Mouse (Mus musculus): ENCODE results near the gene Plin1.

Gene Plin1

GRCm38 (mm10) chr7:79736511-79736910 lies 3.8 kb upstream of the Plin1 start:
- no peak for DNase-seq (ENCODE audit: low spot score in 2 of 2)

DNA sequence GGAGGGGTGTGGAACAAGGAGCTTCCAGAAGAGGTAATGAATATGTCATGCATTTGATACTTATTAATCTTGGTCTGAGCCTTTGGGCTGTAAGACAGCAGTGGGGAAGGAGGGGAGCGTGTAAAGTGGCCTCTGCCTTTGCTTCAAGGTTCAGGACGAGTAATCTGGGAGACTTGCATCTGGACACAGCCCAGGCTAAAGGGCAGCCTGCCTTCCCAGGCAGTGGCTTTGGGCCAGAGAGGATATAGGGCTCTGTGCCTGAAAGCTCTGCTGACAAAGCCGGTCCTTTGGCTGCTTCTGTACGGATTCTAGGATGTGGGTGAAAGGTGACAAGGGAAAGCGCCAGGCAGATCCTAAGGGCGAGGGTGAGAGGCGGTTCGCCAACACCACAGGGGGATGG lies 1.9 kb upstream of the Plin1 start:
- peak in 1 of 2 experiments; percentile 17 for DNase-seq (ENCODE audit: low spot score in 2 of 2)

DNA sequence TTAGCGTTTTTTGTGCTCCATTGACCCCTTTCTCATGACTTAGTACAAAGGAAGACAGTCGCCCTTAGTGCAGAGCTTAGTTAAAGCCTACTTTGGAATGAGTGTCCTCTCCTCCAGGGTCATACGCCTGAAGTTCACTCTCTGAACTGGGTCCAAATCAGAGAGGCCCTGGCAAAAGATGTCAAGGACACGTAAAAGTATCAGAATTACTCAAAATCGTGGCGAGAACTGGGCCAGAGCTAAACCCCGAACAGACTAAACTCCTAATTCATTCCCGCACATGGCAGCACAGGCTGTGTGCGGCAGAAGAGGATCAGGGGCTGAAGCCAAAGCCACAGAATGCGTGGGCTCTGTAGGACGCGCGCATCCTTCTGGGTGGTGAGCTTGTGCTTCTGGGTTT lies 1.3 kb downstream of the Plin1 start:
- no peak for DNase-seq (ENCODE audit: low spot score in 2 of 2)

DNA sequence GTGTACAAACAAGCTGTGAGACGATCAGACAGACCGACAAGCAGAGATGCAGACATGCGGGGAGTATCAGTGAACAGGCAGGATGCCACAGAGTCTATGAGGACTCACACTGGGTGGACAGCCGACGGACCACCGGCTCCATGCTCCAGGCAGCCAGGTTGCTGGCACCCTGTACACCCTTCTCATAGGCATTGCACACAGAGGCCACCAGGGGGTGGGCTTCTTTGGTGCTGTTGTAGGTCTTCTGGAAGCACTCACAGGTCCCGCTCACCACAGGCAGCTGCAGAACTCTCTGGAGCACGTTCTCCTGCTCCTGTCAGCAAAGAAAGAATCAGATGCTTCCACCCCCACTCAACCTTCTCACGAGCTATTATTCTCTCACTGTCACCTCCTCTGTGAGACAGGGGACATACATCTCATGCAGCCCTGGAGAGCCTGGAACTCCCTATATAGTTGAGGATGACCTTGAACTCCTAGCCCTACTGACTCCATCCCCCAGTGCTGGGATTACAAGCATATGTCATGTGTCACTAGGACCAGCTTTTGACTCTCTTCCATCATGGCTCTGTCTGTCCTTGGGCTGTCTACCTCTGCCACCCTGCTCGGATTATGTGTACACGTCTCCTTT lies 2.8 kb downstream of the Plin1 start:
- DNase-seq (ENCODE audit: low spot score in 2 of 2): no peak

- peak in 1 of 2 experiments; percentile 44 for DNase-seq (ENCODE audit: low spot score in 2 of 2)
Measured at GRCm38 (mm10) chr7:79729169-79729568, 3.5 kb downstream of the Plin1 start.

- DNase-seq (ENCODE audit: low spot score in 2 of 2): peak in 1 of 2 experiments; percentile 38
Measured at GRCm38 (mm10) chr7:79728219-79728618, 4.5 kb downstream of the Plin1 start.

DNA sequence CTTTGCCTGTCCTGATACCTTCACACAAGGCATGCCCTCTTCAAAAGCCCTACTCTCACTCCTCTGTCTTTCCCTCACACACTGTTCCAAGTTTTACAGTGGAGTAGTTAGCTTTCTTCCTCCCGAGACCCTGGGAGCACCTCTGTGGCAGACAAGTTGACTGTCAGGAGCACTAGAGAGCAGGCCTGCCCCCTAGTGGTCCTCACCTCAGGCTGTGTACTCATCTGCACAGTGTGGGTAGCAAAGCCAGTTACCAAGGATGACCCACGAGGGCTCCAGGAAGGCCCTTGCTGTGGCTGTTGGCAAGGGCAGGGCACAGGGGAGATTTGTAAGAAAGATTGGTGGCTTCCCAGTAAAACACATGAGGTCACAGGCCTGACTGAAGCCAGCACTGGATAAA lies 5.6 kb downstream of the Plin1 start:
- DNase-seq (ENCODE audit: low spot score in 2 of 2): no peak

- peak; percentile 11 to 24 for DNase-seq (ENCODE audit: low spot score in 2 of 2)
Measured at GRCm38 (mm10) chr7:79721386-79721977, 11.2 kb downstream of the Plin1 start.

GRCm38 (mm10) chr7:79715187-79715981 lies 17.3 kb downstream of the Plin1 start, which contains the start of gene Kif7:
Kif7 (minus strand) TSS chr7:79715720.
- DNase-seq (ENCODE audit: low spot score in 2 of 2): peak; percentile 53 to 80

DNA sequence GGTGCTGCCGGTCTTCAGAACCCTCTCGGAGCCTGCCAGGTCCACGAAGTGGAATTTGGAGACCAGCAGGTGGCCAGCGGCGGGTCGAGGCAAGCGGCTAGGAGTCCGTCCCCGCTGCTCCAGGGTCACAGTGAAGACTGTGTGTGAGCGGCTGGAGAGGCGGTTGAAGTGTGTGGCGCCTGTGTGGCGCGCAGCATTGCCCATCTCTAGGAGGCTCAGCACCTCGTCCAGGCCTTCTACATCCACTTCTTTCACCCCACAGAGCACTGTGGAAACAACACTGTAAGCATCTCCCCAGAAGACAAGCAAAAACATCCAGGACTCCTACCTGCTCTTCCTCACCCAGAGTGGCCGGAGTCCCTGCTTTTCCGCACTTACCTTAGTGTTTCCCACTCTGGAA lies 21.9 kb downstream of the Plin1 start:
- DNase-seq (ENCODE audit: low spot score in 2 of 2): no peak

DNA sequence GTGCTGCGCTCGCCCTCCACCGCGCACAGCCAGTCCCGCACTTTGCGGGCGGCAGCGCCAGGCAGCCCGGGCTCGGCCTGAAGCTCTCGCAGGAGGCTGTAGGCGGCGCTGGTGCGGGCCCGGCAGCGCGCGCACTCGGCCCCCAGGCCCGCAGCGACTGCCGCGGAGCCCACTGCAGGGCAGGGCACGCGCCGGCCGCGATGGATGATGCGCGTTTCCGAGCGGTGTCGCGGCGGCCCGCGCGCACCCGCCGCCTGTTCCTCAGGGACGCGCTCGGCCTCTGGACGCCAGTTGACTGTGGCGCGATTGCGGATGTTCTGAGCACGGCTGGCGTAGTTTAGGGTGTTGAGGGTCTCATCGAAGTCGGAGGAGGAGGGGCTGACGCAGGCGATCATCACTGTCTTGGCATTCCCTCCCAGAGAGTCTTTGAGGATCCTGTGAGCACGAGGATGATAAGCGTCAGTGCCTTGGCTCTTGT lies 22.5 kb downstream of the Plin1 start:
- no peak for DNase-seq (ENCODE audit: low spot score in 2 of 2)

GRCm38 (mm10) chr7:79705210-79705609 lies 27.5 kb downstream of the Plin1 start:
- DNase-seq (ENCODE audit: low spot score in 2 of 2): no peak

- DNase-seq (ENCODE audit: low spot score in 2 of 2): no peak
Measured at GRCm38 (mm10) chr7:79702755-79703154, 29.9 kb downstream of the Plin1 start.

- DNase-seq (ENCODE audit: low spot score in 2 of 2): no peak
Measured at GRCm38 (mm10) chr7:79696495-79696894, 36.2 kb downstream of the Plin1 start.

DNA sequence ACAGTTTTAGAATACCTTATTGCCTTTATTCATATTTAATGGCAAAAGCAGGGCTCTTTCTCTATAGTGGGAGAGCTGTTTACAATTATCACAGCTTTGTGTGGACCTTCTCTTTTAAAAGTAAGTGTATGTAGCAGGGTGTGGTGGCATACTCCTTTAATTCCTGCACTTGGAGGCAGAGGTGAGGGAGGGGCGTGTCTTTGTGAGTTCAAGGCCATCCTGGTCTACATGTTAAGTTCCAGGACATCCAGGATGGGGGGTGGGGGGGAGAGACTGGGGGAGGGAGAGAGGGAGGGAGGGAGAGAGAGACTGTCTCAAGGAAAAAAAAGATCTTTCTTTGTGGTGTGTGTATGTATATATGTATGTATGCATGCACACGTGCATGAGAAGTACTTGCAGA lies 52.5 kb downstream of the Plin1 start:
- DNase-seq (ENCODE audit: low spot score in 2 of 2): no peak

DNA sequence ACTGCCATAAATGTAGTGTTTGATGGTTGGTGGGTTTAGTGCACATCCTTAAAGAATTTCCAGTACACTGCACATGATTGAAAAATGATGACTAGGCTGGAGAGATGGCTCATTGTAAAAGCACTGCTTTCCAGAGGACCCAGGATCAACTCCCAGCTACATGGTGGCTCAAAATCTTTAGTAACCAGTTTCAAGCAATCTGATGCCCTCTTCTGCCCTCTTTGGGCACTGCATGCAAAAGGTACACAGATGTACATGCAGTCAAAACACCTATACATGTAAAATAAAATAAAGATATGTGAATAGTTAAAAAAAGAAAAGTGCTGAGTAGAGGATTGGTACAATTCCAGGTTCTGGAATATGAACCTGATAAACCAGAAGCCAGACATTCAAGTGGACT lies 53.5 kb downstream of the Plin1 start:
- DNase-seq (ENCODE audit: low spot score in 2 of 2): no peak

DNA sequence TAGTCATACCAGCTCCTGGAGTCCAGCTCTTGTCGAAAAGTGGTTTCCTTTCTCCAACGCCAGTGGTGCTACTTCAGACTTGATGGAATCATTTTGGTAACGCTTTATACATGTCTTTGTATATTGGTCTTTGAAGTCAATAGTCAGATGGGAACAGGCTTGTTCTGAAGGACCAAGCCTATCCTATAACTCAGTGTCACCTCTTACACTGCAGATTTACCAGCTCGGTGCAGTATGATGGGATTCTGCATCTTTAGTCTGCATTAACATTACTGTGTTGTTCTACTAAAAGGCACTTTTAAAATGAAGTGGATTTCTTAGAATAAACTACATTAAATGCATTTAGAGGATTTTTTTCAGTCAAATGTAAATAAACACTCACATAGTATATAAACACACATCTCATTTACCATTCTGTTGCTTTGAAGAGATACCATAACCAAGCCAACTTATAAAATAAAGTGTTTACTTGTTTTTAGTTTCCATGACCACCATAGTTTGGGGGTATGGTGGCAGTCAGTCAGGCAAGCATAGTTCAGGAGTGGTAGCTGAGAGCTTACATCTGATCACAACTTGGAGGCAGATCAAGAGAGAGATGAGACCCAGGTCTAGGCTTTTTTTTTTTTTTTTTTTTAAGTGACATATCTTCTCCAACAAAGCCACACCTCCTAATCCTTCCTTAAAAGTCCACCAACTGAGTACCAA lies 61.7 kb downstream of the Plin1 start:
- DNase-seq (ENCODE audit: low spot score in 2 of 2): no peak

All from urinary bladder, adult 18-20 months (tissue).